Mouse (Mus musculus) neural tube, embryonic 12.5 days (tissue): Measurements from ENCODE around the gene Tulp4. TPM values are rescaled to one million over a fixed set of nuclear protein-coding genes. Genes with fewer than 3 reads are reported as not detected.
A peak's percentile ranks its signal among the peaks of the same experiment; 100 is the strongest.
"Not testable (repeated sequence)": the region's sequence is repeated elsewhere in the genome, so short reads cannot be mapped to it uniquely, and the experiment has no call there.

Experiments
- ATAC-seq: fragments of 200-750 bp; cut with Nextera tagmentation; 2 replicates; pipeline ENCODE4 v1.8.0; 2017; ENCODE audit warnings: low read depth, mild to moderate bottlenecking, moderate TSS enrichment, moderate library complexity; ENCODE audit not compliant: low FRiP score
- H3K27ac ChIP-seq: fragments of 300-500 bp; sonication (generic); 2 replicates; pipeline ENCODE4 v1.5.1; 2016
- H3K27me3 ChIP-seq: fragments of 300-500 bp; sonication (generic); replicated peaks from 2 replicates; pipeline ENCODE4 v1.6.1; 2016; ENCODE audit warnings: mild to moderate bottlenecking
- H3K36me3 ChIP-seq: fragments of 300-500 bp; sonication (generic); 2 replicates; pipeline ENCODE4 v1.6.1; 2016; ENCODE audit warnings: mild to moderate bottlenecking
- H3K4me1 ChIP-seq: fragments of 300-500 bp; sonication (generic); 2 replicates; pipeline ENCODE4 v1.6.1; 2016
- H3K4me2 ChIP-seq: fragments of 300-500 bp; sonication (generic); replicated peaks from 2 replicates; pipeline ENCODE4 v1.6.1; 2016; ENCODE audit warnings: mild to moderate bottlenecking
- H3K4me3 ChIP-seq: fragments of 300-500 bp; sonication (generic); 2 replicates; pipeline ENCODE4 v1.5.1; 2016
- H3K9ac ChIP-seq: fragments of 300-500 bp; sonication (generic); 2 replicates; pipeline ENCODE4 v1.6.1; 2016; ENCODE audit warnings: mild to moderate bottlenecking
- H3K9me3 ChIP-seq: fragments of 300-500 bp; sonication (generic); 2 replicates; pipeline ENCODE4 v1.6.1; 2016; ENCODE audit warnings: mild to moderate bottlenecking
- WGBS: fragments of 180-500 bp; shearing (Covaris S2); methylation state at CpG from one replicate; pipeline ENCODE4 v1.1.7; 2016; 5-methylcytosine and 5-hydroxymethylcytosine counted together
- polyA plus RNA-seq: library from polyadenylated mRNA; unstranded; fragments of >200 nt; fragmentation: Nextera tagmentation; extraction: Ambion mirVana; gene quantifications from 2 replicates; pipeline ENCODE4 v1.2.1, GENCODE M21; 2016

Gene Tulp4
- polyA plus RNA-seq, 1 experiment from 2014 or later: 123 TPM

GRCm38 (mm10) chr17:6199166-6199565 is 92.9 kb downstream of the Tulp4 start:
- Histone ChIP-seq H3K36me3 (peaks cover 42% of the 10 kb centered on the region), H3K9ac (no peak overlapping the region), H3K4me2 (no peak overlapping the region), H3K9me3 (no peaks in the 10 kb centered on the region), H3K4me1 (no peaks in the 10 kb centered on the region), H3K27ac (no peak overlapping the region), H3K27me3 (no peaks in the 10 kb centered on the region), H3K4me3 (no peak overlapping the region)
- WGBS: 65% methylated on average over 4 of the region's 4 CpGs
- no peak for ATAC-seq

DNA sequence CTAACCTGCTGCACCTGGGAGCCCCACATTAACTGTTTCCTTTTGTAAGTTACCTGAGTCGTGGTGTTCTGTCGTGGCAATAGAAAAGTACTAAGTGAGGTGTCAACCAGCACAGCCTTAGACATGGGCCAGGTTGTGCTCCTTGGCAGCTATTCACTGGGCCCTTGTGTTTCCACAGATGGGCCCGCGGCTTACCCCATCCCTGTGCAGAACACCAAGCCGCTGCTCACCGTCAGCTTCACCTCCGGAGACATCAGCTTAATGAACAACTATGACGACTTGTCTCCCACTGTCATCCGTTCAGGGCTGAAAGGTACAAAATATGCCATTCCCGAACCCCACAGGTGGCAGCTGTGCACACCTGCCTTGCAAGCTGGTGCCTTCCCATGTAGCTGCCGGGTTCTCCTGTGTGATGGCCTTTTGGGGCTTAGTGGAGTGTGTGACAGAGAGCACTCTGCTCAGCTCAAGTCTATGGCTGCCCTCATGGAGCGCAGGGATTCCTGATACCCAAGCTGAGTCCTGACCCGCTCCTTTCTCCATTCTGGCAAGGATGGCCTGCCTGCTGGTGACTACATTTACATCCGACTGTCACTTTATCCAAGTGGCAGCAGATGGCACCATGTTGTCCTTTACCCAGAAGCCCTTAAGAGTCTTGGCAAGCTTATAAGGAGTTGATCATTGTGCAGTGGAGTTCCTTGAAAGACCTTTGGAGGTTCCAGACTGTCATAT is 95.4 kb downstream of the Tulp4 start:
- Histone ChIP-seq H3K4me1 (no peaks in the 10 kb centered on the region), H3K36me3 (peaks cover 57% of the 10 kb centered on the region), H3K9ac (no peak overlapping the region), H3K4me2 (no peak overlapping the region), H3K27ac (no peak overlapping the region), H3K4me3 (no peak overlapping the region), H3K9me3 (no peaks in the 10 kb centered on the region), H3K27me3 (no peaks in the 10 kb centered on the region)
- 92% methylated on average over 14 of the region's 14 CpGs for whole genome bisulfite sequencing
- no peak for ATAC-seq

GRCm38 (mm10) chr17:6202389-6203110 is 96.3 kb downstream of the Tulp4 start:
- Histone ChIP-seq H3K9me3 (no peaks in the 10 kb centered on the region), H3K9ac (no peak overlapping the region), H3K4me2 (no peak overlapping the region), H3K27me3 (no peaks in the 10 kb centered on the region), H3K4me1 (no peaks in the 10 kb centered on the region), H3K36me3 (peaks cover 57% of the 10 kb centered on the region), H3K4me3 (no peak overlapping the region), H3K27ac (no peak overlapping the region)
- 86% methylated on average over 14 of the region's 14 CpGs for WGBS
- ATAC-seq: no peak

- Histone ChIP-seq H3K36me3 (peaks cover 60% of the 10 kb centered on the region), H3K27ac (no peak overlapping the region)
- WGBS: 81% methylated on average over 7 of the region's 7 CpGs
Measured at GRCm38 (mm10) chr17:6203126-6203525, 96.9 kb downstream of the Tulp4 start.

GRCm38 (mm10) chr17:6203795-6204194 is 97.6 kb downstream of the Tulp4 start:
- Histone ChIP-seq H3K27ac (no peak overlapping the region), H3K9ac (no peak overlapping the region), H3K27me3 (no peaks in the 10 kb centered on the region), H3K4me2 (no peak overlapping the region), H3K4me1 (no peaks in the 10 kb centered on the region), H3K36me3 (peaks cover 55% of the 10 kb centered on the region), H3K4me3 (no peak overlapping the region), H3K9me3 (no peaks in the 10 kb centered on the region)
- ATAC-seq: no peak
- 44% methylated on average over 4 of the region's 4 CpGs for WGBS

More at GRCm38 (mm10) chr17:6203126-6203525, 96.9 kb downstream of the Tulp4 start:
- Histone ChIP-seq H3K4me3 (no peak overlapping the region), H3K4me1 (no peaks in the 10 kb centered on the region), H3K9me3 (no peaks in the 10 kb centered on the region), H3K9ac (no peak overlapping the region), H3K27me3 (no peaks in the 10 kb centered on the region), H3K4me2 (no peak overlapping the region)
- ATAC-seq: no peak

DNA sequence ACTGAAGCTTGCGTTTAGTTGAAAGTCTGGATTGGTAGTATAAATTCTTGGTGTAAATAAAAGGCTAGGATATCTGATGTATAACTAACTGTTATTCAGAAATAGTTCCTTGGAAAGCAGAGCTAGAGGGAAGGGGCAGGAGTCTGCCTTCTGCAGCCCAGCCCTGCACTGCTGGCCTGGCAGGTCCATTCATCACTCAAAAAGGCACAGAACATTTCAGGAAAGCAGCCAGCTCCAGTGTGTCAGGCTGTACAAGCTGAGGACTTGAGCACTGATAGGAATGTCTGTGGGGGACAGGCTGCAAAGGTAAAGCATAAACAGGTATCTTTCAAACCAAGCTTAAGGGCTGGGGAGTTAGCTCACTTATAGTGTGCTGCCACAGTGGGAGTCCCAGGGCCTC is 105.5 kb downstream of the Tulp4 start:
- no peaks in the 10 kb centered on the region for H3K4me1 ChIP-seq
- H3K27ac ChIP-seq: no peak overlapping the region
- peaks cover 61% of the 10 kb centered on the region for H3K36me3 ChIP-seq
- no peaks in the 10 kb centered on the region for H3K27me3 ChIP-seq
- no peak overlapping the region for H3K9ac ChIP-seq
- 88% methylated on average over 1 of the region's 1 CpGs for WGBS
- no peak overlapping the region for H3K4me3 ChIP-seq
- no peaks in the 10 kb centered on the region for H3K9me3 ChIP-seq
- ATAC-seq: no peak
- no peak overlapping the region for H3K4me2 ChIP-seq

GRCm38 (mm10) chr17:6215640-6216039 is 109.4 kb downstream of the Tulp4 start:
- no peak overlapping the region for H3K9ac ChIP-seq
- no peak overlapping the region for H3K4me3 ChIP-seq
- H3K4me1 ChIP-seq: no peaks in the 10 kb centered on the region
- no peak overlapping the region for H3K4me2 ChIP-seq
- H3K27ac ChIP-seq: no peak overlapping the region
- WGBS: 93% methylated on average over 4 of the region's 4 CpGs
- H3K27me3 ChIP-seq: no peaks in the 10 kb centered on the region
- no peaks in the 10 kb centered on the region for H3K9me3 ChIP-seq
- ATAC-seq: no peak
- H3K36me3 ChIP-seq: peaks cover 49% of the 10 kb centered on the region

- Histone ChIP-seq H3K9me3 (no peaks in the 10 kb centered on the region), H3K27ac (no peak overlapping the region), H3K4me1 (no peaks in the 10 kb centered on the region), H3K27me3 (no peaks in the 10 kb centered on the region), H3K36me3 (peaks cover 46% of the 10 kb centered on the region), H3K4me2 (no peak overlapping the region), H3K4me3 (no peak overlapping the region), H3K9ac (no peak overlapping the region)
- ATAC-seq: no peak
- 96% methylated on average over 10 of the region's 10 CpGs for WGBS
Measured at GRCm38 (mm10) chr17:6216514-6216913, 110.3 kb downstream of the Tulp4 start.

- H3K27ac ChIP-seq, H3K4me2 ChIP-seq, H3K4me3 ChIP-seq, H3K9me3 ChIP-seq, H3K36me3 ChIP-seq, H3K9ac ChIP-seq, ATAC-seq, H3K27me3 ChIP-seq, H3K4me1 ChIP-seq: not testable (repeated sequence)
- WGBS: no CpG with 5 or more reads among the region's 7 CpGs
Measured at GRCm38 (mm10) chr17:6232633-6233032, 126.4 kb downstream of the Tulp4 start.

GRCm38 (mm10) chr17:6251298-6251697 is 145.1 kb downstream of the Tulp4 start:
- not testable (repeated sequence) for H3K4me1 ChIP-seq, ATAC-seq, H3K36me3 ChIP-seq, H3K9me3 ChIP-seq, H3K27ac ChIP-seq, H3K9ac ChIP-seq, H3K4me3 ChIP-seq, H3K4me2 ChIP-seq, H3K27me3 ChIP-seq
- WGBS: 97% methylated on average over 1 of the region's 1 CpGs

DNA sequence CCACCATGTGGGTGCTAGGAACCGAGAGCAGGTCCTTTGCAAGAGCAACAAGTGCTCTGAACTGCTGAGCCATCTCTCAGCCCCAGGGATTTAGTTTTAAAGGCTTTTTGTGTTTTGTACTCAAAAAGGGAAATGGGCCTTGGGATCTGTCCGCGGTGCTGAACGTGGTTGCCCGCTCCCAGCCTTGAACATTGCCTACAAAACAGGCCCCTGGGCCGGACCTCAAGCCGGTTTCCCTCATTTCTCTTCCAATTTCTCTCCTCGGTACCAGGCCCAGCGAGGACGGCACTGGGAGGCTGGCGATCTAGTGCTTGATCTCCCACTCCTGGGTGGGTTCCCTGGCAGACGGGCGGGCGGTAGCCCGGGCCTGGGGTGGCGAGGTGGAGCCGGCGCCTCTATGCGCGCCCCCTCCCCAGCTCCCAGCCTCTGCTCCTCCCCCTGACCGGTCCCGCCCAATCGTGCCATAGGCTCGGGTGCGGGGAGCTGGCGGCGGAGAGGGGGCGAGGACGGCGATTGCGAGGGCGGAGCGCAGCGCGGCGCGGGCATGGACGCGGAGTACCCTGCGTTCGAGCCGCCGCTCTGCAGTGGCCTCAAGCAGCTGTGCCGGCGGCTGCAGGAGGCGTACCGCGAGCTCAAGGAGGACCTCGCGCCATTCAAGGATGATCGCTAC is 150.3 kb downstream of the Tulp4 start, which contains the start of gene Tmem181a:
Gene Tmem181a (plus strand): TSS at position 461 of the 670 bp plus-strand sequence.
- not testable (repeated sequence) for H3K4me1 ChIP-seq, H3K36me3 ChIP-seq, H3K27me3 ChIP-seq, H3K9ac ChIP-seq, H3K9me3 ChIP-seq, H3K27ac ChIP-seq
- WGBS: 0% methylated on average over 8 of the region's 51 CpGs
- Histone ChIP-seq H3K4me3 (0 out of 2 replicates have a peak within 1 kb of the TSS, but pooled peaks have one; percentile 21), H3K4me2 (peak within 1 kb of the TSS; percentile 52)
- ATAC-seq: peak; percentile 72

DNA sequence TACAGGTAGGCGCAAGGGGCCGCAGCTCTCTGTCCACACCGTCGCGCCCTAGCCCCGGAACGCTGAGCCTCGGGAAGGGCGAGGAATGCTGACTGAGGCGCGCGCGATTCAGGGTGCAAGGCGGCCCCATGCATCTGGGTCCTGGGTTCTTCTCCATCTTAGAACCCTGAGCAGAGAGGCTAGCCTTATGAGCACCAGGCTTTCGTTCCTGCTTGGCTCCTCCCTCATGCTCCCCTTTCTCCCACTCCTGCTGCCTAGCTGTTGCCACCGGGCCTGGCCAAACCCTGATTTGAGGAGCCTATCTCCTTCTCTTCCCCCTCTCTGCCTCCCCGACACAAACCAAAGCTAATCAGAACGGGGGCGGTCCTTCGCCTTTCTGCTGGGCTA is 150.8 kb downstream of the Tulp4 start:
- H3K4me2 ChIP-seq: peak overlapping the region; percentile 52
- not testable (repeated sequence) for H3K36me3 ChIP-seq, H3K9ac ChIP-seq, H3K4me1 ChIP-seq, H3K27me3 ChIP-seq, H3K9me3 ChIP-seq, H3K27ac ChIP-seq, ATAC-seq
- H3K4me3 ChIP-seq: 0 out of 2 replicates have a peak overlapping the region, but pooled peaks have one; percentile 21
- WGBS: under 1% methylated on average over 19 of the region's 20 CpGs
